Mouse (Mus musculus): ENCODE measurements around the gene Chit1. TPM values are rescaled to one million over a fixed set of nuclear protein-coding genes. Genes with fewer than 3 reads are reported as not detected.

The Chit1 gene
- polyA plus RNA-seq, 1 experiment from 2014 or later: not detected

DNA sequence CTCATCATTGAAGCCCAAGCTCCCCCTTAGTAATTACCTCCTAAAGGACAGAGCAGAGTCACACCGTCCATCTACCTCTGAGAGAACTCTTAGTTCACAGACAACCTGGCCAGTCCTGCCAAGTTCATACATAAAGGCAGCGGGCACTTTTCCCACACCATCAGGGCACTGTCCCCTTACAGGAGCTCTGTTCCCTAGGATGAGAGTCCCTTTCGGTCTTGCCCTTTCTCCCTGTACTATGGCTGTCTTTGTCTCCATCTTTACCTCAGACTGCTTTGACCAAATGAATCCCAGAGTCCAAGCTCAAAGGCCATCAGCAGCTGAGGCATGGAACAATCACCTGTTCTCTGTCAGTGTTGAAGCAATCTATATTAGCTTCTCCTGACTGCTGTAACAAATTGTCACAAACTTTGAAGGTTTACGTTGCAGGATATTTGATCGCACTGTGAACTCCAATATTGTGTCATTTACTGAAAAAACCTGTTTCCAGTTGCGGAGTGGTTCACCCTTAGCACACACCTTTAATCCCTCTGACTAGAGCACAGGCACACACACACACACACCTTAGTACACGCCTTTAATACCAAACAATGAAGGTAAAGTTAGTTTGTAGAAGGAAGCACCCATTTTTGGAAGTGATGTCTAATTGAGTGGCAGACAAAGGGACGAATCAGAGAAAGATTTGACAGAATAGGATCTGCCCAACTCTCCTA is 58.1 kb downstream of the Chit1 start:
- H3K27ac ChIP-seq: no peak overlapping the region
- no peaks in the 10 kb centered on the region for H3K9me3 ChIP-seq
- 81% methylated on average over 8 of the region's 8 CpGs for WGBS
- no peak overlapping the region for H3K4me3 ChIP-seq
- no peaks in the 10 kb centered on the region for H3K27me3 ChIP-seq
- no peak overlapping the region for H3K9ac ChIP-seq
- no peak overlapping the region for H3K4me2 ChIP-seq
- no peak for ATAC-seq (ENCODE audit: insufficient number of reproducible peaks, insufficient read depth, low FRiP score, low TSS enrichment, low read depth)
- no peaks in the 10 kb centered on the region for H3K36me3 ChIP-seq
- no peaks in the 10 kb centered on the region for H3K4me1 ChIP-seq

DNA sequence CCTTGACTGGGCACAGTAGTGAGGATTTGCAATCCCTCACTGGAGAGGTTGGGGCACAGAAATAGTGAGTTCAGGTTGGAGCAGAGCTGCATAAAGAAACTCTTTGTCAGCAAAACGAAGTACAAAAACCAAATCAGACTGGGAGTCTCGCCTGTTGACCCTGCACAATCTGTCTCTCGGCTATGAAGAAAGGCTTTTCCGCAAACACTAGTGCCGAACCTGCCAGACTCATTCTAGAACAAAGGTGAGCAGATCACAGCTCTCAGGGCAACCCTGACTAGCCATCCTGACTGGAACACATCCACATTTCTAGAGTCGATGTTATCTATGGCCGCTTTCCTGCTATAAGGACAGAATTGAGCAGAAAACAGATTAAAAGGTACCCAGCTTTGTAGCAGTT is 62.0 kb downstream of the Chit1 start:
- Histone ChIP-seq H3K4me3 (no peak overlapping the region), H3K27me3 (no peaks in the 10 kb centered on the region), H3K36me3 (no peaks in the 10 kb centered on the region), H3K4me2 (no peak overlapping the region), H3K27ac (no peak overlapping the region), H3K9ac (no peak overlapping the region), H3K4me1 (no peaks in the 10 kb centered on the region), H3K9me3 (no peaks in the 10 kb centered on the region)
- ATAC-seq (ENCODE audit: insufficient number of reproducible peaks, insufficient read depth, low FRiP score, low TSS enrichment, low read depth): no peak
- WGBS: 52% methylated on average over 7 of the region's 7 CpGs

DNA sequence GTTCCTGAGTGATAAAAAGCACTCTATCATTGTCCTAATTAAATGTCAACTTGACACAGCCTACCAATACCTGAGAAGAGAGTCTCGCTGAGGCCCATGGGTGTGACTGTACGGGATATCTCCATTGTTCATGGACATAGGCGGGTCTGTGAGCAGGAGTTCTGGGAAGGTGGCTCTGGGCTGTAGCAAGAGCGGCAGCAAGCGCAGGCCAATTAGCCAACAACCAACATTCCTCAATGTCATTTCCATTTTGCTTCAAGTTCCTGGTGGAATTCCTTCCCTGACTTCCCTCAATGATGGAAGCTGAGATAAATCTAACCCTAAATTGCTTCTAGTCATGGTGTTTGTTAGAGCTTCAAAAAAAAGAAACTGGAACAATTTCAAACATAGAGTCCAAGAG is 66.9 kb downstream of the Chit1 start:
- H3K4me3 ChIP-seq: no peak overlapping the region
- WGBS: 69% methylated on average over 5 of the region's 5 CpGs
- H3K27ac ChIP-seq: no peak overlapping the region

DNA sequence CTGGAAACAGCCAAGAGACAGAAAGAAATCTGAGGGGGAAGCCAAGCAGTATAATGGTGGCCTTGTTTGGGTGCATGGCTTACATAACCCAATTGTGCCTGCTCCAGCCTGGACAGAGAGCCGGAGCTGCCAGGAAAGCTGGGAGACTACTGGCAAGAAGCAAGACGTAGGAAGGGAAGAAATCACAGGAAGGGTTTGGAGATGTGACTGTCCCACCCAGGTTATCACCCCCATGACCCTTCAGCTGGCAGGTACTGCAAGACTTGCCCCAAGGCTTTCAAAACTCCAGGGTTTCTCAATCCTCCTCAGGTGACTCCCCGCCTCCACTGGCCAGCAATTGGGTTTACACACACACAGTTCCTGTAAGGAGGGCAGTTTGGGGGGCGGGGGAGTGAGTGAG is 71.0 kb downstream of the Chit1 start, which contains the start of gene Chil1:
Gene Chil1 (plus strand): TSS at position 152 of the 400 bp plus-strand sequence.
- WGBS: 28% methylated on average over 4 of the region's 4 CpGs
- Histone ChIP-seq H3K4me3 (no peak within 1 kb of the TSS), H3K36me3 (no peaks in the 10 kb centered on the region), H3K9ac (no peak within 1 kb of the TSS), H3K4me2 (no peak within 1 kb of the TSS), H3K27me3 (no peaks in the 10 kb centered on the region), H3K9me3 (no peaks in the 10 kb centered on the region), H3K27ac (peak within 1 kb of the TSS; percentile 57), H3K4me1 (no peaks in the 10 kb centered on the region)
- ATAC-seq (ENCODE audit: insufficient number of reproducible peaks, insufficient read depth, low FRiP score, low TSS enrichment, low read depth): no peak

More for the DNA sequence above, 66.9 kb downstream of the Chit1 start:
- H3K27me3 ChIP-seq: no peaks in the 10 kb centered on the region
- ATAC-seq (ENCODE audit: insufficient number of reproducible peaks, insufficient read depth, low FRiP score, low TSS enrichment, low read depth): no peak
- H3K36me3 ChIP-seq: no peaks in the 10 kb centered on the region
- no peak overlapping the region for H3K4me2 ChIP-seq
- H3K9me3 ChIP-seq: no peaks in the 10 kb centered on the region
- no peaks in the 10 kb centered on the region for H3K4me1 ChIP-seq
- H3K9ac ChIP-seq: no peak overlapping the region

DNA sequence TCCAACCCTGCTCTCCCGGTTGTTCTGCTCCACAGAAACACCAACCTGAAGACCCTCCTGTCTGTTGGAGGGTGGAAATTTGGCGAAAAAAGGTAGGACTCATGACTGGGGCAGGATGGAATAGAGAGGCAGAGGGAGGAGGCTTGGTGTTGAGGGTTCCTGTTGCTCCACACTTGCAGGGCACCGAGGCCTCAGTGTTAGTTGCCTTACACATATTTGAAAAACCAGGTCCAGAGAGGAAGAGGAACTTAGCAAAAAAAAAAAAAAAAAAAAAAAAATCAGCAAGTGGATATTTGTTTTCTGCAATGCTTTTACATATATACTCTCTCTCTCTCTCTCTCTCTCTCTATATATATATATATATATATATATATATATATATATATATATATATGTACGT is 73.0 kb downstream of the Chit1 start:
- Histone ChIP-seq H3K4me1 (peaks cover 6% of the 10 kb centered on the region; the same call in 1 of the 2 replicates), H3K4me3 (no peak overlapping the region), H3K9me3 (no peaks in the 10 kb centered on the region), H3K4me2 (no peak overlapping the region), H3K27me3 (peaks cover 8% of the 10 kb centered on the region), H3K9ac (no peak overlapping the region), H3K27ac (no peak overlapping the region), H3K36me3 (no peaks in the 10 kb centered on the region)
- WGBS: 86% methylated on average over 4 of the region's 4 CpGs
- no peak for ATAC-seq (ENCODE audit: insufficient number of reproducible peaks, insufficient read depth, low FRiP score, low TSS enrichment, low read depth)

DNA sequence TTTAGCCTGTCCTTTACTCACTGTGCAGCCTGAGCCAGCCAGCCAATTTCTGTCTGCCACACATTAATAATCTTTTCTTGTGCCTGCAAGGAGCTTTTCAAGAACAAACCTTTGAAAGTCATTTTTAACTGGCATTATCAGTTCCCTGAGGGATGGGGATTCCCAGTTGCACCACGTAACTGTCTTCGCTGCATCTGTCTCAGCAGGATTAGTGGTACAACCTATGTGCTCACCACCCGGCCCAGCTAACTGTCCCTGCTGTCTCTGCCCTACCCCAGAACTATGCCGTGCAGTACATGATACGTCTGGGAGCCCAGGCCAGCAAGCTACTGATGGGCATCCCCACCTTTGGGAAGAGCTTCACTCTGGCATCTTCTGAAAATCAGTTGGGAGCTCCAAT is 77.2 kb downstream of the Chit1 start:
- no peaks in the 10 kb centered on the region for H3K9me3 ChIP-seq
- H3K4me3 ChIP-seq: no peak overlapping the region
- H3K4me2 ChIP-seq: no peak overlapping the region
- H3K27me3 ChIP-seq: peaks cover 8% of the 10 kb centered on the region
- H3K9ac ChIP-seq: no peak overlapping the region
- no peaks in the 10 kb centered on the region for H3K36me3 ChIP-seq
- no peak for ATAC-seq (ENCODE audit: insufficient number of reproducible peaks, insufficient read depth, low FRiP score, low TSS enrichment, low read depth)
- H3K27ac ChIP-seq: no peak overlapping the region
- WGBS: 73% methylated on average over 5 of the region's 5 CpGs
- H3K4me1 ChIP-seq: peaks cover 15% of the 10 kb centered on the region

DNA sequence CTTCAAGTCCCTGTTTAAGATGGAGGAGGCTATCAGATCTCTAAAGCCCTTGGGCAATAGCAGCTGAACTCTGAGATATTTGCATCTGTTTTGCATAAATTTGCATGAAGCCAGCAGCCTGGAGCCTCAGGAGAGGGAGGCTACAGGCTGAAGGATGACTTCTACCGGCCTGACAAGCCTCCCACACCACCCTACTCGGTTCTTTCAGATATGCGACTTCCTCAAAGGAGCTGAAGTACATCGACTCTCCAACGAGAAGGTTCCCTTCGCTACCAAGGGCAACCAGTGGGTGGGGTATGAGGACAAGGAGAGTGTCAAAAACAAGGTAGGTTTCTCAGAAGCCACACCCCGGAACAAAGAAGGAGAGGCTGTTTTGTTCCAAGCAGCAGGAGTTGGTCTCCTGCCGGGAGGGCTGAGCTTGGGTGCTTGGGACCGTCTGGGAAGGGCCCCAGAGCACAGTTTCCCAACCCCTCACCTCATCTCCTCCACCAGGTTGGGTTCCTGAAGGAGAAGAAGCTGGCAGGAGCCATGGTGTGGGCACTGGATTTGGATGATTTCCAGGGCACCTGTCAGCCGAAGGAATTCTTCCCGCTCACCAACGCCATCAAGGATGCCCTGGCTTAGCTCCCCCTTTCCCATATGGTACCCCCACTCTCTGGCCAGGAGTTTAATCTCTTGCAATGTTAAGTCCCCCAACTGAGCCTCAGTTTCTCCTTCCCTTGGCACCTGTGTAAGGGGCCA is 78.1 kb downstream of the Chit1 start:
- Histone ChIP-seq H3K4me1 (peaks cover 24% of the 10 kb centered on the region), H3K4me2 (no peak overlapping the region), H3K27me3 (peaks cover 8% of the 10 kb centered on the region), H3K4me3 (no peak overlapping the region), H3K9me3 (no peaks in the 10 kb centered on the region), H3K36me3 (no peaks in the 10 kb centered on the region), H3K9ac (no peak overlapping the region), H3K27ac (no peak overlapping the region)
- WGBS: 31% methylated on average over 12 of the region's 12 CpGs
- no peak for ATAC-seq (ENCODE audit: insufficient number of reproducible peaks, insufficient read depth, low FRiP score, low TSS enrichment, low read depth)

DNA sequence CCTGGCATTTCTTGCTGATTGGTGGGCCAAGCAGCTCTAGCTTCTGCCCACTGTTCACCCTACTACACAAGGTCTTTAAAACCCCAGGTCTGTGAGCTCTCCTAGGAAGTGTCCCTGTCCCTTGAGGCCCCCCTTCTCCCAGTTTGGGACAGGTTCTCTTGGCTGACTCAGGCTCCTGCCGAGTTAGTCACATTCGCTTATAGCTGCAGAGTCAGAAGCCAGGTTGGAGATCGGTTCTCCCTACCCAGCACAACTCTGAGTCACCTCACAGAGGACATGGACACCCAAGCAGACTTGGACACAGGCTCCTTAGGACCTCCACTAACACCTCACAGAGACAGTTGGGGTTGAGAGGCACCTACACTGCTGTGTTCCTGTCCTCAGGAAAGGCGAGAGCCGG is 80.2 kb downstream of the Chit1 start:
- H3K27ac ChIP-seq: no peak overlapping the region
- no peak for ATAC-seq (ENCODE audit: insufficient number of reproducible peaks, insufficient read depth, low FRiP score, low TSS enrichment, low read depth)
- no peaks in the 10 kb centered on the region for H3K36me3 ChIP-seq
- H3K4me1 ChIP-seq: peaks cover 41% of the 10 kb centered on the region
- H3K4me2 ChIP-seq: no peak overlapping the region
- 77% methylated on average over 5 of the region's 5 CpGs for WGBS
- H3K27me3 ChIP-seq: peaks cover 8% of the 10 kb centered on the region
- H3K9me3 ChIP-seq: no peaks in the 10 kb centered on the region
- H3K9ac ChIP-seq: no peak overlapping the region
- no peak overlapping the region for H3K4me3 ChIP-seq

DNA sequence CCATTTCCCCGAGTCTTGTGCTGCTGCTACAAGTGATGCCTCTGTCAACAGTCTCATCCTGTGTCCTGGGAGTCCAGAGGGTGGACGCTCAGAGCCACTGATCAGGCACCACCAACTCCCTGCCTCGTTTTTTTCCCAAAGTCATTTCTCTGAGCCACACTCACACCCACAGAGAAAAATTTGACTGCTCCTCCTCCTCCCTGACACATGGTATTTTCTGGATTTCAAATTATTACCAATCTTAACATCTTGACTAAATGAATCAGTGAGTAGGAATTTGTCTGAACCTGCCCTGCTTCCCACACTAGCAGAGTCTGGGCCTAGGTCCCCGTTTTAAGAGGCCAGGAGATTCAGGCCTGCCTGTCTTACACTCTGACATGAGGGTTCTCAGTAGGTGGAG is 81.0 kb downstream of the Chit1 start:
- ATAC-seq (ENCODE audit: insufficient number of reproducible peaks, insufficient read depth, low FRiP score, low TSS enrichment, low read depth): no peak
- H3K4me1 ChIP-seq: peaks cover 41% of the 10 kb centered on the region
- no peak overlapping the region for H3K4me2 ChIP-seq
- H3K27me3 ChIP-seq: peaks cover 8% of the 10 kb centered on the region
- H3K27ac ChIP-seq: no peak overlapping the region
- WGBS: 36% methylated on average over 4 of the region's 4 CpGs
- H3K9ac ChIP-seq: no peak overlapping the region
- H3K9me3 ChIP-seq: no peaks in the 10 kb centered on the region
- no peaks in the 10 kb centered on the region for H3K36me3 ChIP-seq
- no peak overlapping the region for H3K4me3 ChIP-seq

DNA sequence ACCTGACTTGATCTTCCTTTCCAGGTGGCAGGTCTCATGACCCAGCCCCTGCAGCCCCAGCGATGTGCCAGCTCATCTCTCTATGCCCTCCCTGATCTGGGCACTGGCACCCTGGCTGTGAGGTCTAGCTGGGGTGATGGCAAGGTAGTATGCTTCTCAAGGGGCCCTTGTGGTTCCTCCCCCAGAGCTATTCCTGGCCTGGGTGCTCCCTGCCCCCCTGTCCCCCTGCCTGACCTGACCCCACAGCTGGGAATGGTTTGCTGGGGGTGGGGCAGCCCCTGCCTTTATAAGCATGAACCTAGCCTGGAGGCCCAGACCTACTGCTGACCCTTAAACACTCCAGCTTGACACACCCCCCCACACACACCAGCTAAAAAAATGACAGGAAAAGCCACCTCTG is 82.1 kb downstream of the Chit1 start, which contains the start of gene Mybph:
Gene Mybph (plus strand): TSS at position 323 of the 400 bp plus-strand sequence.
- H3K36me3 ChIP-seq: no peaks in the 10 kb centered on the region
- no peak within 1 kb of the TSS for H3K4me2 ChIP-seq
- 0 out of 2 replicates have a peak within 1 kb of the TSS, but pooled peaks have one; percentile 16 for H3K9ac ChIP-seq
- peak within 1 kb of the TSS; percentile 28; the same call in 1 of the 2 replicates for H3K27ac ChIP-seq
- ATAC-seq (ENCODE audit: insufficient number of reproducible peaks, insufficient read depth, low FRiP score, low TSS enrichment, low read depth): no peak
- WGBS: 47% methylated on average over 1 of the region's 1 CpGs
- peaks cover 8% of the 10 kb centered on the region for H3K27me3 ChIP-seq
- peaks cover 41% of the 10 kb centered on the region for H3K4me1 ChIP-seq
- H3K4me3 ChIP-seq: no peak within 1 kb of the TSS
- no peaks in the 10 kb centered on the region for H3K9me3 ChIP-seq

DNA sequence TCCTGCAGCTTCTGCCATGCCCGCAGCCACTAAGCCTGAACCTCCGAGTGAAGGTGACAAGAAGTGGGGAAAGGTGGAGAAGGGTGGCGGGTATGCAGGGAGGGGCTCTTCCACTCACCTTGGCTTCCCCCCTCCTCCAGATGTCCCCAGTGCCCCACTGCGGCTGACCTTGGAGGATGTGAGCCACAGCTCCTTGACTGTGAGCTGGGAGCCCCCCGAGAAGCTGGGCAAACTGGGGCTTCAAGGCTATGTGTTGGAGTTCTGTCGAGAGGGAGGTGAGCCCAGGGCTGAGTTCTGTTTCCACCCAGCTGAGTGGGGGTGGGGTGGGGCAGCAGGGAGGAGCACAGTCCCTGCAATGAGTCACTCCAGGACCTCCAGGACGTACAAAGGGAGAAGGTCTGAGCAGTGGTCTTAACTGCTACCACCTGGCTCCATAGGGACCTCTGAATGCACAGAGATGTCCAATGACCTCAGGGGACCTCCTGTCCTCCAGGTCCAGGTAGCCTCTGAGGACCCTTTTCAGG is 82.7 kb downstream of the Chit1 start:
- Histone ChIP-seq H3K4me3 (no peak overlapping the region), H3K9ac (0 out of 2 replicates have a peak overlapping the region, but pooled peaks have one; percentile 16), H3K27ac (no peak overlapping the region), H3K4me1 (peaks cover 39% of the 10 kb centered on the region), H3K4me2 (no peak overlapping the region), H3K9me3 (no peaks in the 10 kb centered on the region), H3K36me3 (no peaks in the 10 kb centered on the region), H3K27me3 (peaks cover 3% of the 10 kb centered on the region; the same call in 1 of the 2 replicates)
- no peak for ATAC-seq (ENCODE audit: insufficient number of reproducible peaks, insufficient read depth, low FRiP score, low TSS enrichment, low read depth)
- WGBS: 34% methylated on average over 7 of the region's 7 CpGs

Measured in embryonic facial prominence, embryonic 13.5 days (tissue).